Mouse (Mus musculus): Measurements from ENCODE around the gene Wdfy3.

The Wdfy3 gene

DNA sequence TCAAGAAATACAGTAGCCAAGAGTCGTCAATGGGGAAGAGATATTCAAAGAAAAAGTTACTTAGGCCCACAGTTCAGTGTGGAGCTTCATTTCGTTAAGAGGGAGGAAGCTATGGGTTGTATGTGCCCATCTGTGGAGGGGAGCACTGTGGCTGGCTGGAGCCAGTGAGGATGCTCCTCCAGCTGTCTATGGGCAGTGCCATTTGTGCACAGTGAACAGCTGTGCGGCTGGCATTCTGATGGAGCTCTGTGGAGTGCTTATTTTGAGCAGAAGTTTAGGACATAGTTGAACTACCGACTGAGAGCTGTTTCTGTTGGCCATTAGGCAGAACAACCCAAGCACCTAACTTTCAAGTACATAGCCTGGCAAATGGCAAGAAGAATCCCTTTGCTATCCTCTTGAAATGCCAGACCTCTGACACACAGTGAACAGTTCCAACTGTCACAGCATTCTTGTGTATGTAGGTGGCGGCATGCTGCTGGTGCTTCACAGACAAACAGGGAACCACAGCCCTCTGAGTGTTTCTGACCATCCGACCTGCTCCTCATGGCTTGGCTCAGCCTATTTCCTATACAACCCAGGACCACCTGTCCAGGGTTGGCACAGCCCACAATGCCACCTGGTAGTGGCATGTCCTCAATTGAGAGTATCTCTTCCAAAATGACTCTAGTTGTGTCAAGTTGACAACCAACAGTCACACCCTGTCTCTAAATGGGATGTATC lies 177.9 kb downstream of the Wdfy3 start:
- DNase-seq (ENCODE audit: low read depth, low spot score), result no peak

GRCm38 (mm10) chr5:101887989-101888388 lies 181.7 kb downstream of the Wdfy3 start:
- DNase-seq (ENCODE audit: low read depth, low spot score), result peak; percentile 85

GRCm38 (mm10) chr5:101885039-101885438 lies 184.7 kb downstream of the Wdfy3 start:
- no peak for DNase-seq (ENCODE audit: low read depth, low spot score)

- DNase-seq (ENCODE audit: low read depth, low spot score), result no peak
These were observed 187.5 kb downstream of the Wdfy3 start for GRCm38 (mm10) chr5:101882191-101882590.

GRCm38 (mm10) chr5:101879914-101880313 lies 189.8 kb downstream of the Wdfy3 start:
- no peak for DNase-seq (ENCODE audit: low read depth, low spot score)

DNA sequence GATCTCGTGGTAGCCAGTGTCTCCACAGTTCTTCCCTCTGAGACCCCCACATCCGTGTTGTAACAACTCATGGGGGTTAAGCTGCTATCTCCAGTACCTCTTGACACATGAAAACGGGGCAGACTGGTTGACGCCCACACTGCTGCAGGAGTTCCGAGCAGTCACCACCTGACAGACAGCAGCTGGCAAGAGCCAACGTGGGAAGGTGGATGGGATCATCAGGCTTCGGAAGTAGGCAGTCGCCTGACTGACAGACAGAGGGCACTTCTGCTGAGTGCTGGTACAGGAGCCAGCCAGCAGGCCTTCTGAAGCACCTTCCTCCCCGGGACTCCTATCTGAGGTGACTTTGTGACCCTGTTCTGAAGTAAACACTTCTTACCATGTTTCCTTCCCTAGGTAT lies 191.3 kb downstream of the Wdfy3 start:
- no peak for DNase-seq (ENCODE audit: low read depth, low spot score)

- DNase-seq (ENCODE audit: low read depth, low spot score), result no peak
These were observed 193.5 kb downstream of the Wdfy3 start for GRCm38 (mm10) chr5:101876185-101876584.

DNA sequence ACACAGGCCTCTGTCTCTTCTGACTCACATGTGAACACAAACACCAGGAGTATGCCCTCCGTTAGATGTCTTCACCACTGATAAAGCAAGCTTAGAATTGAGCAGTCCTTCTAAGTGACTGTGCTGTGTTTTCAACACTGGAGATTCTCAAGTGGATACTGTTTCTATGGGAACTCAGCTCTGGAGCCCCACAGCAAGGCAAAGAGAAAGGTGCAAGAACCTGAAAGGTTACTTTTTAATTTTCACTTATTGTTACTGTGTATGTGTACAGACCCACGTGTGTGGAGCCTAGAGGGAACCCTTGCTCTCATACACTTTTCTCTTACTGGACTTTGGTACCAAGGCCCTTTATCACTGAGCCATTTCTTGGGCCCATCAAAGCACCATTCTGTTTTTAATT lies 203.0 kb downstream of the Wdfy3 start:
- no peak for DNase-seq (ENCODE audit: low read depth, low spot score)

DNA sequence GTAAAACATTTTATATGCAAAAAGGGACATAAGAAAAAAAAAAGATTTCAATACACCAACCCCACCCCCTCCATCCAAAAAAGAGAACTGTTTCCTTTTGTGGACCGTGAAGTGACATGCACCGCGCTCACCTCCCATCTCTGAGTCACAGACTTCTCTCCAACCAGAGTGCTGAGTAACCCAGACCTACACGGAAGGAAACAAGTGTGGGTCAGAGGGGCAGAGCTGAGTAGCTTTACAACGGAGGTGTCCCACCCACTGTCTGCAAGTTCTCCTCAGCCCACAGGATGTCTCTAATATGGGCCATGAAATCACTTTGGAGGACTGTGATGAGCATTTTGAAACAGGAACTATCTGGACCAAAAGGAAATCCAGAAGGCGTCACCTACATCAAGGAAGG lies 205.8 kb downstream of the Wdfy3 start:
- no peak for DNase-seq (ENCODE audit: low read depth, low spot score)

GRCm38 (mm10) chr5:101862651-101863050 lies 207.1 kb downstream of the Wdfy3 start:
- no peak for DNase-seq (ENCODE audit: low read depth, low spot score)

DNA sequence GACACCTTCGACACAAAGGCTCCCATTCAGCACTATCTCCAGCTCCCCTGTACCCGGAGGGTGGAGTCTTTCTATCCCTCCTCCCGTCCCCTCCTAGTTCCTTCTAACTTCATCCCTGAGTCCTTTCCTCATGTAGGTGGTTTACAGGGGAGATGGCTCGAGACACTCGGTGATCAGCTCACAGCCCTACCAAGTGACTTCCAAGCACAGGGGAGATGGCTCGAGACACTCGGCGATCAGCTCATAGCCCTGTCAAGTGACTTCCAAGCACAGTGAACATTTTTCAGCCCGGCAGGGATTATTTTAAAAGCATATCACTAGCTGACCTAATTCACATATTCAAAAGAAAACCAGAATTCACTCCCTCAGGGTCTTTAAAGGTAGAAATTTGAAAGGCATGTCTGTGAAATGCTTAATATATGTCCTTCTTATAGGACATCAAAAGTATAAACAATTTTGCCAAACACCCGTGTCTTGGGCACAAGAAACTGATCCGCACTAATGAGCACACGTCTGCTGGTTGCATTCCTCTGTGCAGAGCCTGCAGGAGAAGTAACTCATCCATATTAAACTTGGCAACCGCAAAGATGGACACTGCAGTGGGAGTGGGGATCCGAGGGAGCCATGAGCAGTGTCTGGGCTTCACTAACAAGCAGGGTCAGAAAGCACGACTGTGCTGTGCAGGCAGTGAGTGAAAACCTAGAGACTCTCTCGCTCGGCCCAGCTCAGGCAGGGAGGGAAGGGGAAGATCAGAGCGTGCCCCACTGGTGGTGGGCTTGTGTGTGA lies 207.7 kb downstream of the Wdfy3 start:
- peak; percentile 83 for DNase-seq (ENCODE audit: low read depth, low spot score)

- no peak for DNase-seq (ENCODE audit: low read depth, low spot score)
These were observed 210.8 kb downstream of the Wdfy3 start for GRCm38 (mm10) chr5:101858891-101859436.

- DNase-seq (ENCODE audit: low read depth, low spot score), result no peak
These were observed 214.2 kb downstream of the Wdfy3 start for GRCm38 (mm10) chr5:101855475-101855874.

- DNase-seq (ENCODE audit: low read depth, low spot score), result peak; percentile 83
These were observed 215.1 kb downstream of the Wdfy3 start for GRCm38 (mm10) chr5:101854667-101855066.

- DNase-seq (ENCODE audit: low read depth, low spot score), result no peak
These were observed 215.6 kb downstream of the Wdfy3 start for GRCm38 (mm10) chr5:101854100-101854499.

- peak; percentile 58 for DNase-seq (ENCODE audit: low read depth, low spot score)
These were observed 217.5 kb downstream of the Wdfy3 start for GRCm38 (mm10) chr5:101852116-101852680.

GRCm38 (mm10) chr5:101851133-101851532 lies 218.6 kb downstream of the Wdfy3 start:
- peak; percentile 51 for DNase-seq (ENCODE audit: low read depth, low spot score)

DNA sequence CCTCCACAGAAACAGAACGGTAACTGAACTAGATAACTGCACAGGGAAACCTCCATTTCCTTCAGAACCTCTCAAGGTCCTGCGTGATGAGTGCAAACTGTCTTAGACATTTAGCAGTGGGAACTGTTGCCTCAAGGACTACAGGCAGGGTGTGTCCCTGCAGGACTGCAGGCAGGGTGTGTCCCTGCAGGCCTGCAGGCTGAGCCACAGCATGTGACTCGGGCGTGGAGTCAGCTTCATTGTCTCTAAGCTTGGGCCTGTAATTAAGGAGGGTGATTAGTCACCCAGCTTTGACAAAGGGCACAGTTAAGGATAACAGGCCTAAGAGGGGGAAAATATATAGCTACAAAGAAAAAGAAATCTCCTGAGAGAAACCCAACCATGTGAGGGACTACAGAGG lies 222.0 kb downstream of the Wdfy3 start:
- peak; percentile 85 for DNase-seq (ENCODE audit: low read depth, low spot score)

GRCm38 (mm10) chr5:101847323-101847722 lies 222.4 kb downstream of the Wdfy3 start:
- DNase-seq (ENCODE audit: low read depth, low spot score), result no peak

DNA sequence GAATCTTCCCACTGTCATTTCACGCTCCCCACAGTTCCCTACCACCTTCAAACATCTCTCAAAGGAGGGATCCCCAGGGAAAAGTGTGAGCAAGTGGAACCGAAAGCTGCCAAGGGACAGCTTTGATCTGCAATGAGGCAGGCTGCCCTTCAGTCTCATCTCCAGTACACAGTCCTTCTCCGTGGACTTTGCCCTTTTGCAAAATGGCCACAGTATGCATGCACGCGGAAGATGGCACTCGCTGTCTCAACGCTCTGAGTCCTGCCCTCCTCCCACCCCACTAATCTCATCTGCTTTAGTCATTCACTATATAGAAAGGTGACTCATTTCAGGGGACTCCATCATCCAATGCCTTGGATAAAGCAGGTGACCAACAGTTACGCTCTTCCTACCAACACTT lies 223.8 kb downstream of the Wdfy3 start:
- DNase-seq (ENCODE audit: low read depth, low spot score), result no peak

DNA sequence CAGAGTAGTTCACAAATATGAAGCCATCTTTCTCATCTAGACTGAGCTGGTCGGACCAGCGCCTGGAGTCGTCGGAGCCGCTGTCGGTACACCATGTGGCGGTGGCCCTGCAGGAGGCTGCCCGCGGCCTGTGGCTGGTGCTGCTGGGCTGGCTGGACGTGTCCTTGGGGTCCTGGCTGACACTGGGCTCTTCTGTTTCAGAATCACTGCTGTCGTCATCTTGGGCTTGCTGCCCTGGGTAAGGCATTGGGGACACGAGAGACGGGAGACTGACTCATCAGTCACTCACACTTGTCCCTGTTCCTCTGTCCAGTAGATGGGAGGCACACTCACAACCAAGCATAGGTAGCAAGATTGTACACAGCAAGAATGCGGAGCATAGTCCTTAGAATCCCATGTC lies 224.7 kb downstream of the Wdfy3 start:
- DNase-seq (ENCODE audit: low read depth, low spot score), result no peak

DNA sequence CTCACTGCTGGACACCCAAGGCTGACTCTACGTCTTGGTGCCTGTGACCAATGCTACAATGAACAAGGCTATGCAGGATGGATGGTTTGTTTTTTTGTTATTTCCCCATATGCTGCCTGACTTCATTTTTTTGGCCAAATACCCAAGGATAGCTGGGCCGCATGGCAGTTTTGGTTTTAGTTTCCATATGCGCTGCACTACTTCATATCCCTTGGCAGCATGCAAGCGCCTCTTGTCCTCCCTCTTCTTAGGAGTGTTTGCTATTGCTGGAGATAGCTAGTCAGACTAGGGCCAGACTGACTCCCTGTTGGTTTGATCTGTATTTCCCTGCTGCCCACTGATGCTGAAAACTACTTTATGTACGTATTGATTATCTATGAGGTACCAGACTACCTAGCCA lies 229.2 kb downstream of the Wdfy3 start:
- no peak for DNase-seq (ENCODE audit: low read depth, low spot score)

Measured in ZHBTc4 (cell line).